Mouse (Mus musculus): ENCODE measurements around the gene Fitm1.

Fitm1 gene

GRCm38 (mm10) chr14:55598521-55599390 lies 23.3 kb downstream of the Fitm1 start:
- DNase-seq (ENCODE audit: low spot score) = no peak

GRCm38 (mm10) chr14:55603271-55603632 lies 27.8 kb downstream of the Fitm1 start, which contains the start of gene Irf9:
Gene Irf9, plus strand, starts transcription at chr14:55603571.
- DNase-seq (ENCODE audit: low spot score) = no peak

GRCm38 (mm10) chr14:55603633-55604576 lies 28.5 kb downstream of the Fitm1 start:
- peak; percentile 78 for DNase-seq (ENCODE audit: low spot score)

- DNase-seq (ENCODE audit: low spot score) = no peak
These were observed 29.4 kb downstream of the Fitm1 start for GRCm38 (mm10) chr14:55604823-55605222.

- DNase-seq (ENCODE audit: low spot score) = no peak
These were observed 30.5 kb downstream of the Fitm1 start for GRCm38 (mm10) chr14:55605743-55606459.

- DNase-seq (ENCODE audit: low spot score) = no peak
These were observed 32.9 kb downstream of the Fitm1 start for GRCm38 (mm10) chr14:55608339-55608738.

GRCm38 (mm10) chr14:55613346-55613745 lies 37.9 kb downstream of the Fitm1 start:
- no peak for DNase-seq (ENCODE audit: low spot score)

DNA sequence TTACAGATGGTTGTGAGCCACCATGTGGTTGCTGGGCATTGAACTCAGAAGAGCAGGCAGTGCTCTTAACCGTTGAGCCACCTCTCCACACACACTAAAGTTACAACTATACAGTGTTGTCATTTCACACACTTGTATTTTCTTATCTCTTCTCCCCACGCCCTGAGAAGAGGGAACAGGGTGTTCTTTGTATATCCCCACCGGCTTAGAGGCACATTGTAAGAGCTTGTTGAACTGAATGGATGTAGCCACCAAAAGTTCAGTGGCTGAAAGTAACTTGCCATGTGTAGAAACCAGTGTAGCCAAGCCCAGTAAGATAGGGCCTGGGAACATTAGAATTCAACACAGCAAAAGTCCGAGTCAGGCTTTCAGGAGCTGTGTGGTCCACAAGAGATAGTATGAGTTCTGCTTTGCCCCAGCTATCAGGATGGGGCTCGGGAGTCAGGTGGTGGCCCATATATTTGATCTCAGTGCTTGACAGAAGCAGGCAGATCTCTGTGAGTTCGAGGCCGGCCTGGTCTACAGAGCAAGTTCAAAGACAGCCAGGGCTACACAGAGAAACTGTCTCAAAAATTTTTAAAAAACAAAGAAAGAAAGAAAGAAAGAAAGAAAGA lies 39.3 kb downstream of the Fitm1 start:
- DNase-seq (ENCODE audit: low spot score) = no peak

DNA sequence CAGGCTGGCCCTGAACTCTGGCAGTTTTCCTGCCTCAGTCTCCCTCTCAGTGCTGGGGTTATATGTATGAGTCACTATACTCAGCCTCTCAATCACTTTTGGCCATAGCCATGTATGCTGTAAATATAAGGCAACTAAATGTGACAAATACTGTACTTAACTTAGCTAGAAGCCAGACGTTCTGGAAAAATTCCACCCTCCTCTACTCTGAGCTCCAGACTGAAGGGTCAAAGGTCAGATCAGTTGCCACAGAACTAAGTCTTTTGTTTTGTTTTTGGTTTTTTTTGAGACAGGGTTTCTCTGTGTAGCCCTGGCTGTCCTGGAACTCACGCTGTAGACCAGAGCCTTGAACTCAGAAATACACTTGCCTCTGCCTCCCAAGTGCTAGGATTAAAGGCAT lies 40.5 kb downstream of the Fitm1 start:
- DNase-seq (ENCODE audit: low spot score) = no peak

DNA sequence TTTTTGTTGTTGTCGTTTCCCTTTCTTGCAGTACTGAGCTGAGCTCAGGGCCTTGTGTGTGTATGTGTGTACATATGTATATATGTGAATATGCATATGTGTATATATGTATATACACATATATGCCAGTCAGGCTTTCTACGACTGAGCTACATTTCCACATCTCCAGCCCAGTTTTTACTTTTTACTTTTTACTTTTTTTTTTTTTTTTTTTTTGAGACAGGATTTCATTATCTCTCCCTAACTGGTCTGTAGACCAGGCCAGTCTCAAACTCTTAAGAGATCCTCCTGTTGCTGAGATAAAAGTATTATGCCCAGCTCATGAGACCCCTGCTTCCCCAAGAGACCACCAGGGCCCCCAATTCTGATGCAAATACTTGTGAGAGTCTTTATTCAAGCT lies 41.4 kb downstream of the Fitm1 start:
- DNase-seq (ENCODE audit: low spot score) = no peak

- no peak for DNase-seq (ENCODE audit: low spot score)
These were observed 42.4 kb downstream of the Fitm1 start, which contains the start of gene Rec8 for GRCm38 (mm10) chr14:55617822-55618221. Gene Rec8, plus strand, starts transcription at chr14:55618037.

DNA sequence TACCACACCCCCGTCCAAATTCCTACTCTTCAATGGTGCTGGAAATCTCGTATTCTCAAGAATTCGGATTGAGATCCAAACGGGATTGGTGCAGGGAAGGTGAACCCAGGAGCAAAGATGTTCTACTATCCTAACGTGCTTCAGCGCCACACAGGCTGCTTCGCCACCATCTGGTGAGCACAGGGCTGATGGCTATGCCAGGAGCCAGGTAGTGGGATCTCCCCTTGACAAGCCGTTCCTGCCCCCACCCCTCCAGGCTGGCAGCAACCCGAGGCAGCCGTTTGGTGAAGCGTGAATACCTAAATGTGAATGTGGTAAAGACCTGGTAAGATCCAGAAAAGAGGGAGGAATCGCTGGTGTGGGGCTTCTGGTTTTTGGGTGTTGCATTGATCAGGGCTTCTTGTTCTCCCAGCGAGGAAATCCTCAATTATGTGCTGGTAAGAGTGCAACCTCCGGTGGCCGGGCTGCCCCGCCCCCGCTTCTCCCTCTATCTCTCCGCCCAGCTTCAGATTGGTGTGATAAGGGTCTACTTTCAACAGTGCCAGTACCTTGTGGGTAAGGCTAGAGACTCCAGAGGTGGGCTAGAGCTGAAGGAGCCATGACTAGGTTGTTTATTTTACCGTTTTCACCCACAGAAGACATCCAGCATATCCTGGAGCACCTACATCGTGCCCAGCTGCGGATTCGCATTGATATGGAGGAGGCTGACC lies 43.2 kb downstream of the Fitm1 start:
- no peak for DNase-seq (ENCODE audit: low spot score)

Measured in ovary, postnatal 10 days (tissue).